Mouse (Mus musculus) limb, embryonic 14.5 days (tissue): ENCODE data around the gene Chn2. TPM values are rescaled to one million over a fixed set of nuclear protein-coding genes. Genes with fewer than 3 reads are reported as not detected.
A peak's percentile ranks its signal among the peaks of the same experiment; 100 is the strongest.

Experiments used
- ATAC-seq: fragments of 200-750 bp; cut with Nextera tagmentation; 2 replicates; pipeline ENCODE4 v1.8.0; 2017; ENCODE audit warnings: low read depth, moderate number of reproducible peaks, moderate TSS enrichment; ENCODE audit not compliant: low FRiP score
- DNase-seq: peaks from one replicate; pipeline ENCODE4 v3.0.0-alpha.2; 2015; ENCODE audit warnings: low spot score
- H3K27ac ChIP-seq: fragments of 300-500 bp; sonication (generic); replicated peaks from 2 replicates; pipeline ENCODE4 v1.5.1; 2014; ENCODE audit warnings: low read depth, mild to moderate bottlenecking, low read length, moderate library complexity, mixed read lengths
- H3K27me3 ChIP-seq: fragments of 300-500 bp; sonication (generic); 2 replicates; pipeline ENCODE4 v1.6.1; 2014; ENCODE audit warnings: low read length, mixed read lengths; ENCODE audit not compliant: control insufficient read depth, insufficient read depth
- H3K36me3 ChIP-seq: fragments of 300-500 bp; sonication (generic); 2 replicates; pipeline ENCODE4 v1.6.1; 2014; ENCODE audit warnings: mild to moderate bottlenecking, low read length, moderate library complexity, mixed read lengths; ENCODE audit not compliant: control insufficient read depth, insufficient read depth
- H3K4me1 ChIP-seq: fragments of 300-500 bp; sonication (generic); 2 replicates; pipeline ENCODE4 v1.6.1; 2014; ENCODE audit warnings: antibody characterized with exemption, low read length, mixed read lengths; ENCODE audit not compliant: control insufficient read depth, insufficient read depth
- H3K4me2 ChIP-seq: fragments of 300-500 bp; sonication (generic); replicated peaks from 2 replicates; pipeline ENCODE4 v1.6.1; 2014; ENCODE audit warnings: low read depth, mild to moderate bottlenecking, low read length, moderate library complexity; ENCODE audit not compliant: severe bottlenecking
- H3K4me3 ChIP-seq: fragments of 300-500 bp; sonication (generic); replicated peaks from 2 replicates; pipeline ENCODE4 v1.5.1; 2014; ENCODE audit warnings: low read length
- H3K9ac ChIP-seq: fragments of 300-500 bp; sonication (generic); 2 replicates; pipeline ENCODE4 v1.6.1; 2014; ENCODE audit warnings: mild to moderate bottlenecking, low read depth, low read length, moderate library complexity; ENCODE audit not compliant: severe bottlenecking
- H3K9me3 ChIP-seq: fragments of 300-500 bp; sonication (generic); 2 replicates; pipeline ENCODE4 v1.6.1; 2016; ENCODE audit warnings: low read length; ENCODE audit not compliant: control insufficient read depth
- POLR2A ChIP-seq: fragments of 200-500 bp; IDR thresholded peaks from 2 replicates; pipeline ENCODE4 v1.8.0; 2012; ENCODE audit warnings: inconsistent platforms, mild to moderate bottlenecking, moderate library complexity, borderline replicate concordance; ENCODE audit not compliant: insufficient read depth, insufficient read length; ENCODE audit errors: extremely low read depth
- WGBS: fragments of 180-500 bp; shearing (Covaris S2); extraction: QIAGEN DNeasy Blood & Tissue Kit; methylation state at CpG from one replicate; pipeline ENCODE4 v1.1.7; 2014; 5-methylcytosine and 5-hydroxymethylcytosine counted together
- polyA plus RNA-seq, 2 experiments: library from polyadenylated mRNA; depleted of rRNA in 1 of 2; stranded (reverse) in 1 of 2; unstranded in 1 of 2; fragments of >200 nt; fragmentation: Nextera tagmentation in 1 of 2; extraction: Ambion mirVana in 1 of 2; gene quantifications; 2 replicates each; pipeline versions ENCODE4 v1.2.1 to v1.2.3; 2012 to 2014

Chn2 gene
- polyA plus RNA-seq, 2 experiments = 11.5 to 14.3 TPM

DNA sequence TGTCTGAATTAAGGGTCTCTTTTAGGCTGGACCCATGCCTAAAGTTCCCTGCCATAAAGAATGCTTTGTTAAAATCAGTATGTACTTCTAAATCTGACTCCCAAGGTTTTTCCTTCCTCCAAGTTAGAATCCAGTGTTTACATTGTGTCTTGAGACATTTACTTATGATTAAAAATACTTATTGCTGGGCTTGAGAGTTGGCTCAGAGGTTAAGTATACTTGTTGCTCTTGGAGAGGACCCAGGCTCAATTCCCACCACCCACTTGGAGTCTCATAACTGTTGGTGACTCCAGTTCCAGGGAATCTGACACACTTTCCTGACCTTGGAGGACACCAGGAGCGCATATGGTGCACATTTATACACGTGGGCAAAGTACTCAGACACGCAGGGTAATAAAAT lies 20.9 kb downstream of the Chn2 start:
- no peak overlapping the region for H3K27ac ChIP-seq
- no peak overlapping the region for H3K4me2 ChIP-seq
- no peak overlapping the region for H3K9ac ChIP-seq
- H3K4me1 ChIP-seq = peaks cover 7% of the 10 kb centered on the region; the same call in 1 of the 2 replicates
- TF ChIP-seq POLR2A = no peak
- H3K9me3 ChIP-seq = no peaks in the 10 kb centered on the region
- H3K27me3 ChIP-seq = no peaks in the 10 kb centered on the region
- ATAC-seq (no peak), DNase-seq (peak; percentile 33)
- no peaks in the 10 kb centered on the region for H3K36me3 ChIP-seq
- no peak overlapping the region for H3K4me3 ChIP-seq
- 66% methylated on average over 3 of the region's 3 CpGs for WGBS

GRCm38 (mm10) chr6:54061375-54061774 lies 22.0 kb downstream of the Chn2 start:
- Histone ChIP-seq H3K4me3 (no peak overlapping the region), H3K27me3 (no peaks in the 10 kb centered on the region), H3K9me3 (no peaks in the 10 kb centered on the region), H3K4me2 (no peak overlapping the region), H3K9ac (no peak overlapping the region), H3K36me3 (no peaks in the 10 kb centered on the region), H3K4me1 (peaks cover 7% of the 10 kb centered on the region; the same call in 1 of the 2 replicates), H3K27ac (no peak overlapping the region)
- TF ChIP-seq POLR2A = no peak
- DNase-seq (no peak), ATAC-seq (no peak)
- 51% methylated on average over 9 of the region's 9 CpGs for WGBS

- ATAC-seq = no peak
- Histone ChIP-seq H3K27me3 (no peaks in the 10 kb centered on the region), H3K9ac (no peak overlapping the region), H3K4me3 (no peak overlapping the region), H3K36me3 (no peaks in the 10 kb centered on the region), H3K9me3 (no peaks in the 10 kb centered on the region), H3K4me1 (0 out of 2 replicates have a peak, but pooled peaks cover 8% of the 10 kb centered on the region), H3K27ac (no peak overlapping the region), H3K4me2 (no peak overlapping the region)
- no peak for TF ChIP-seq POLR2A
- no peak for DNase-seq
- WGBS = 55% methylated on average over 6 of the region's 6 CpGs
Observed at GRCm38 (mm10) chr6:54063878-54064277, 24.5 kb downstream of the Chn2 start.

DNA sequence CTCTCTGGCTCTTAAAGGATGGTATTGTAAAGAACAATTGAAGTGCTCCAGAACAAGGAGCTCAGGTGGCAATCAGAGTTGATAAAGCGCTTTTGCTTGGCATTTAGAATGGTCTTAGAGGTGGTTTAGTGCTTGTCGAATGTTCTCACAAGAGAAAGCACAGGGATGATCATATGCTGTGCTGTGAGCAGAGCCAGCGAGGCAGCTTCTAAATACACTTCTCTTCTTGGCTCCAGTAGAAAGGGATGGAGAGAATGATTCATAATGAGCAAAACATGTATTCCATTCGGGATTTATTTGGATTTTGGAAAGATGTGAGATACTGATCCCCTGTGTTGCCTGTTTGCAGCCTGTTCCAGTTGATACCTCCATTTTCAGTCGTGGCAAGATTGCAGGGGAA lies 28.0 kb downstream of the Chn2 start:
- 0 out of 2 replicates have a peak, but pooled peaks cover 3% of the 10 kb centered on the region for H3K4me1 ChIP-seq
- H3K4me2 ChIP-seq = no peak overlapping the region
- no peak for TF ChIP-seq POLR2A
- peak; percentile 13 for DNase-seq
- no peaks in the 10 kb centered on the region for H3K36me3 ChIP-seq
- ATAC-seq = no peak
- H3K27me3 ChIP-seq = no peaks in the 10 kb centered on the region
- H3K4me3 ChIP-seq = no peak overlapping the region
- H3K27ac ChIP-seq = no peak overlapping the region
- no peaks in the 10 kb centered on the region for H3K9me3 ChIP-seq
- 70% methylated on average over 5 of the region's 5 CpGs for WGBS
- no peak overlapping the region for H3K9ac ChIP-seq

DNA sequence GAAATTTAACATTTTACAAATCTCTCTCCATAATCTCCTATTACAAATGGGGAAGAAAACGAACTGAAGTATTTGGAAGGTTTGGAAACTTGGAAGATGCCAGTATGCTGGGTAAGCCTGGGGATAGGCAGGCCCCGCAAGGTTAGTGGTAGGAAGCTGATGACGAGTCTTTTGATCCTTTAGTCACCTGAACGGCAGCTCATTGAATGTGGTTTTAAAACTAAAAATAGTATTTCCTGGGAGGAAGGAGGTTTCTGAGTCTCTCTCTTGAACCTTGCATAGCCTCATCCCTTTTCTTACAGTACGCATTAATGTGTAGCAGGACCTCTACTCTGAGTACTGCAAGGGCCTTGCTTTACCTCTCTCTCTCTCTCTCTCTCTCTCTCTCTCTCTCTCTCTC lies 29.5 kb downstream of the Chn2 start:
- H3K9me3 ChIP-seq = no peaks in the 10 kb centered on the region
- H3K4me1 ChIP-seq = 0 out of 2 replicates have a peak, but pooled peaks cover 3% of the 10 kb centered on the region
- no peak for ATAC-seq
- no peak for DNase-seq
- H3K27ac ChIP-seq = no peak overlapping the region
- no peaks in the 10 kb centered on the region for H3K27me3 ChIP-seq
- TF ChIP-seq POLR2A = no peak
- 73% methylated on average over 5 of the region's 5 CpGs for WGBS
- H3K9ac ChIP-seq = no peak overlapping the region
- no peak overlapping the region for H3K4me3 ChIP-seq
- H3K4me2 ChIP-seq = no peak overlapping the region
- no peaks in the 10 kb centered on the region for H3K36me3 ChIP-seq

DNA sequence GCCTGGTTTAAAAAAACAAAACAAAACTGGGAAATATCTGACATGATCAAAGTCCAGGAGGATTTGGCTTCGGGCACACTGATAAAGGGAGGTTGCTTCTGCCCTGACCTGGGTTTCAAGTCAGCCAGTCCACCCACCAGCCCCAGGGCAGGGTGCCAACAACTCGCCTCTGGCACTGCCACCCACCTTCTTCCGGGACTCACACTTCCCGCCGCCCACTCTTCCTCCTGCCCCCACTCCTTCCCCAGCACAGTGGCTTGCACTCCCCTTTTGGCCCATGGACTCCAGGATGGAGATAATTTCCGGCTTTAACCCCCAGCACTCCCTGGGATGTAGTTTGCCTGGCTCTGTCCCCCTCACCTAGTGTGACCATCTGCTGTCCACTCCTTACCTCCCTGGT lies 31.4 kb downstream of the Chn2 start:
- Histone ChIP-seq H3K36me3 (no peaks in the 10 kb centered on the region), H3K27me3 (no peaks in the 10 kb centered on the region), H3K4me1 (peaks cover 7% of the 10 kb centered on the region; the same call in 1 of the 2 replicates), H3K4me2 (no peak overlapping the region), H3K27ac (no peak overlapping the region), H3K4me3 (no peak overlapping the region), H3K9me3 (no peaks in the 10 kb centered on the region), H3K9ac (no peak overlapping the region)
- TF ChIP-seq POLR2A = no peak
- ATAC-seq = no peak
- WGBS = 54% methylated on average over 6 of the region's 6 CpGs
- DNase-seq = no peak
